Mouse (Mus musculus) embryonic facial prominence, embryonic 12.5 days (tissue): Measurements from ENCODE around the gene Cryzl2. TPM values are rescaled to one million over a fixed set of nuclear protein-coding genes. Genes with fewer than 3 reads are reported as not detected.

ENCODE experiments used
- ATAC-seq: fragments of 200-750 bp; cut with Nextera tagmentation; 2 replicates; pipeline ENCODE4 v1.8.0; 2017; ENCODE audit not compliant: insufficient number of reproducible peaks, insufficient read depth, low FRiP score, low TSS enrichment
- H3K27ac ChIP-seq: fragments of 300-500 bp; sonication (generic); 2 replicates; pipeline ENCODE4 v1.5.1; 2016; ENCODE audit warnings: mild to moderate bottlenecking
- H3K27me3 ChIP-seq: fragments of 300-500 bp; sonication (generic); 2 replicates; pipeline ENCODE4 v1.6.1; 2016; ENCODE audit warnings: mild to moderate bottlenecking, moderate library complexity
- H3K36me3 ChIP-seq: fragments of 300-500 bp; sonication (generic); 2 replicates; pipeline ENCODE4 v1.6.1; 2016; ENCODE audit warnings: mild to moderate bottlenecking
- H3K4me1 ChIP-seq: fragments of 300-500 bp; sonication (generic); 2 replicates; pipeline ENCODE4 v1.6.1; 2016
- H3K4me2 ChIP-seq: fragments of 300-500 bp; sonication (generic); replicated peaks from 2 replicates; pipeline ENCODE4 v1.6.1; 2016; ENCODE audit warnings: mild to moderate bottlenecking, moderate library complexity
- H3K4me3 ChIP-seq: fragments of 300-500 bp; sonication (generic); 2 replicates; pipeline ENCODE4 v1.5.1; 2016; ENCODE audit warnings: mild to moderate bottlenecking
- H3K9ac ChIP-seq: fragments of 300-500 bp; sonication (generic); 2 replicates; pipeline ENCODE4 v1.6.1; 2016; ENCODE audit warnings: mild to moderate bottlenecking, moderate library complexity
- H3K9me3 ChIP-seq: fragments of 300-500 bp; sonication (generic); 2 replicates; pipeline ENCODE4 v1.6.1; 2016; ENCODE audit warnings: mild to moderate bottlenecking, moderate library complexity
- WGBS: fragments of 180-500 bp; shearing (Covaris S2); methylation state at CpG from one replicate; pipeline ENCODE4 v1.1.7; 2016; 5-methylcytosine and 5-hydroxymethylcytosine counted together
- polyA plus RNA-seq: library from polyadenylated mRNA; unstranded; fragments of >200 nt; fragmentation: Nextera tagmentation; extraction: Ambion mirVana; gene quantifications from 2 replicates; pipeline ENCODE4 v1.2.1, GENCODE M21; 2016

Cryzl2 gene
- polyA plus RNA-seq, 1 experiment from 2014 or later, result 11.0 TPM

GRCm38 (mm10) chr1:157452759-157453549 is 5.4 kb upstream of the Cryzl2 start:
- H3K4me1 ChIP-seq, result peaks cover 16% of the 10 kb centered on the region
- ATAC-seq, result no peak
- H3K9ac ChIP-seq, result no peak overlapping the region
- WGBS, result 46% methylated on average over 5 of the region's 5 CpGs
- no peak overlapping the region for H3K27ac ChIP-seq
- no peak overlapping the region for H3K4me2 ChIP-seq
- H3K9me3 ChIP-seq, result no peaks in the 10 kb centered on the region
- no peak overlapping the region for H3K4me3 ChIP-seq
- 0 out of 2 replicates have a peak, but pooled peaks cover 7% of the 10 kb centered on the region for H3K27me3 ChIP-seq
- H3K36me3 ChIP-seq, result no peaks in the 10 kb centered on the region

- WGBS, result 88% methylated on average over 6 of the region's 6 CpGs
- Histone ChIP-seq H3K4me3 (no peak overlapping the region), H3K4me1 (peaks cover 14% of the 10 kb centered on the region), H3K27ac (no peak overlapping the region), H3K4me2 (no peak overlapping the region), H3K9me3 (no peaks in the 10 kb centered on the region), H3K36me3 (no peaks in the 10 kb centered on the region), H3K27me3 (0 out of 2 replicates have a peak, but pooled peaks cover 3% of the 10 kb centered on the region), H3K9ac (no peak overlapping the region)
- no peak for ATAC-seq
Observed at GRCm38 (mm10) chr1:157454876-157455275, 3.5 kb upstream of the Cryzl2 start.

GRCm38 (mm10) chr1:157457789-157458188 is 588 bp upstream of the Cryzl2 start:
- H3K4me1 ChIP-seq, result peaks cover 11% of the 10 kb centered on the region
- no peak overlapping the region for H3K4me3 ChIP-seq
- no peak for ATAC-seq
- H3K27ac ChIP-seq, result no peak overlapping the region
- no peak overlapping the region for H3K9ac ChIP-seq
- 79% methylated on average over 3 of the region's 3 CpGs for WGBS
- H3K27me3 ChIP-seq, result no peaks in the 10 kb centered on the region
- H3K9me3 ChIP-seq, result no peaks in the 10 kb centered on the region
- H3K36me3 ChIP-seq, result no peaks in the 10 kb centered on the region
- peak overlapping the region; percentile 63; the same call in 1 of the 2 replicates for H3K4me2 ChIP-seq

GRCm38 (mm10) chr1:157459904-157460303 is 1.5 kb downstream of the Cryzl2 start:
- Histone ChIP-seq H3K4me2 (no peak overlapping the region), H3K9ac (no peak overlapping the region), H3K27ac (no peak overlapping the region), H3K27me3 (no peaks in the 10 kb centered on the region), H3K4me3 (no peak overlapping the region), H3K4me1 (peaks cover 8% of the 10 kb centered on the region), H3K36me3 (no peaks in the 10 kb centered on the region), H3K9me3 (no peaks in the 10 kb centered on the region)
- no peak for ATAC-seq
- WGBS, result 85% methylated on average over 5 of the region's 5 CpGs

GRCm38 (mm10) chr1:157461276-157461675 is 2.9 kb downstream of the Cryzl2 start:
- Histone ChIP-seq H3K27ac (no peak overlapping the region), H3K9ac (no peak overlapping the region), H3K36me3 (no peaks in the 10 kb centered on the region), H3K4me1 (peaks cover 8% of the 10 kb centered on the region), H3K9me3 (no peaks in the 10 kb centered on the region), H3K4me3 (no peak overlapping the region), H3K27me3 (no peaks in the 10 kb centered on the region), H3K4me2 (no peak overlapping the region)
- no peak for ATAC-seq
- WGBS, result 94% methylated on average over 5 of the region's 5 CpGs

- Histone ChIP-seq H3K4me2 (no peak overlapping the region), H3K4me3 (no peak overlapping the region), H3K27ac (no peak overlapping the region), H3K9me3 (no peaks in the 10 kb centered on the region), H3K36me3 (no peaks in the 10 kb centered on the region), H3K9ac (no peak overlapping the region), H3K27me3 (no peaks in the 10 kb centered on the region), H3K4me1 (peaks cover 8% of the 10 kb centered on the region)
- no peak for ATAC-seq
- WGBS, result 41% methylated on average over 3 of the region's 3 CpGs
Observed at GRCm38 (mm10) chr1:157462336-157462735, 4.0 kb downstream of the Cryzl2 start.

- Histone ChIP-seq H3K9ac (no peak overlapping the region), H3K9me3 (no peaks in the 10 kb centered on the region), H3K4me2 (no peak overlapping the region), H3K4me3 (no peak overlapping the region), H3K4me1 (no peaks in the 10 kb centered on the region), H3K27me3 (no peaks in the 10 kb centered on the region), H3K27ac (no peak overlapping the region), H3K36me3 (no peaks in the 10 kb centered on the region)
- WGBS, result 75% methylated on average over 3 of the region's 3 CpGs
- ATAC-seq, result no peak
Observed at GRCm38 (mm10) chr1:157465194-157465593, 6.8 kb downstream of the Cryzl2 start.

- no peak overlapping the region for H3K27ac ChIP-seq
- no peaks in the 10 kb centered on the region for H3K27me3 ChIP-seq
- ATAC-seq, result no peak
- H3K9me3 ChIP-seq, result no peaks in the 10 kb centered on the region
- no peak overlapping the region for H3K9ac ChIP-seq
- 92% methylated on average over 8 of the region's 8 CpGs for WGBS
- no peak overlapping the region for H3K4me2 ChIP-seq
- no peak overlapping the region for H3K4me3 ChIP-seq
- H3K4me1 ChIP-seq, result no peaks in the 10 kb centered on the region
- no peaks in the 10 kb centered on the region for H3K36me3 ChIP-seq
Observed at GRCm38 (mm10) chr1:157467866-157468265, 9.5 kb downstream of the Cryzl2 start.

- WGBS, result 90% methylated on average over 9 of the region's 9 CpGs
Observed at GRCm38 (mm10) chr1:157470761-157471386, 12.5 kb downstream of the Cryzl2 start.

GRCm38 (mm10) chr1:157472716-157473115 is 14.3 kb downstream of the Cryzl2 start:
- no peaks in the 10 kb centered on the region for H3K36me3 ChIP-seq

More at GRCm38 (mm10) chr1:157470761-157471386, 12.5 kb downstream of the Cryzl2 start:
- Histone ChIP-seq H3K9ac (no peak overlapping the region), H3K27me3 (no peaks in the 10 kb centered on the region), H3K27ac (no peak overlapping the region), H3K4me1 (no peaks in the 10 kb centered on the region), H3K36me3 (no peaks in the 10 kb centered on the region), H3K4me3 (no peak overlapping the region), H3K9me3 (no peaks in the 10 kb centered on the region), H3K4me2 (no peak overlapping the region)
- ATAC-seq, result no peak

GRCm38 (mm10) chr1:157474865-157475264 is 16.5 kb downstream of the Cryzl2 start:
- no peak overlapping the region for H3K4me3 ChIP-seq
- ATAC-seq, result no peak
- no peak overlapping the region for H3K27ac ChIP-seq
- no peaks in the 10 kb centered on the region for H3K27me3 ChIP-seq
- H3K36me3 ChIP-seq, result no peaks in the 10 kb centered on the region
- H3K9ac ChIP-seq, result no peak overlapping the region
- H3K4me1 ChIP-seq, result no peaks in the 10 kb centered on the region
- no peak overlapping the region for H3K4me2 ChIP-seq
- 80% methylated on average over 8 of the region's 8 CpGs for WGBS
- H3K9me3 ChIP-seq, result no peaks in the 10 kb centered on the region

More at GRCm38 (mm10) chr1:157472716-157473115, 14.3 kb downstream of the Cryzl2 start:
- 86% methylated on average over 7 of the region's 7 CpGs for WGBS
- ATAC-seq, result no peak
- no peak overlapping the region for H3K4me2 ChIP-seq
- H3K27me3 ChIP-seq, result no peaks in the 10 kb centered on the region
- no peak overlapping the region for H3K27ac ChIP-seq
- H3K4me3 ChIP-seq, result no peak overlapping the region
- no peaks in the 10 kb centered on the region for H3K4me1 ChIP-seq
- H3K9ac ChIP-seq, result no peak overlapping the region
- H3K9me3 ChIP-seq, result no peaks in the 10 kb centered on the region

- no peaks in the 10 kb centered on the region for H3K36me3 ChIP-seq
- H3K9ac ChIP-seq, result no peak overlapping the region
- no peak overlapping the region for H3K27ac ChIP-seq
- no peaks in the 10 kb centered on the region for H3K9me3 ChIP-seq
- no peak overlapping the region for H3K4me3 ChIP-seq
- H3K4me2 ChIP-seq, result no peak overlapping the region
- ATAC-seq, result no peak
- H3K27me3 ChIP-seq, result no peaks in the 10 kb centered on the region
- WGBS, result 78% methylated on average over 2 of the region's 2 CpGs
- H3K4me1 ChIP-seq, result no peaks in the 10 kb centered on the region
Observed at GRCm38 (mm10) chr1:157476231-157476630, 17.9 kb downstream of the Cryzl2 start.
